Mouse (Mus musculus) myocyte (in vitro differentiated cells): Measurements from ENCODE around the gene Alpk1. TPM values are rescaled to one million over a fixed set of nuclear protein-coding genes. Genes with fewer than 3 reads are reported as not detected.

Experiments used
- H3K27me3 ChIP-seq: one replicate; pipeline ENCODE4 v1.6.1; 2011; ENCODE audit not compliant: control insufficient read depth, insufficient read depth, insufficient read length
- H3K36me3 ChIP-seq: one replicate; pipeline ENCODE4 v1.6.1; 2011; ENCODE audit not compliant: control insufficient read depth, insufficient read depth
- H3K4me2 ChIP-seq: one replicate; pipeline ENCODE4 v1.6.1; 2011; ENCODE audit warnings: low read depth, control low read depth
- H3K4me3 ChIP-seq: one replicate; pipeline ENCODE4 v1.5.1; 2011; ENCODE audit warnings: mild to moderate bottlenecking, control low read depth, moderate library complexity
- H3K79me2 ChIP-seq: one replicate; pipeline ENCODE4 v1.6.1; 2011; ENCODE audit not compliant: control insufficient read depth, insufficient read depth
- H3ac ChIP-seq: one replicate; pipeline ENCODE4 v1.6.1; 2011; ENCODE audit not compliant: control insufficient read depth, insufficient read length
- CEBPB ChIP-seq: IDR thresholded peaks from 2 replicates; pipeline ENCODE4 v1.6.1; 2011; ENCODE audit warnings: mild to moderate bottlenecking, moderate library complexity; ENCODE audit not compliant: poor library complexity, insufficient read depth, severe bottlenecking
- E2F4 ChIP-seq: IDR thresholded peaks from one replicate; pipeline ENCODE4 v1.6.1; 2011; ENCODE audit warnings: mild to moderate bottlenecking, control low read depth, moderate library complexity; ENCODE audit not compliant: insufficient read depth
- MAX ChIP-seq: IDR thresholded peaks from one replicate; pipeline ENCODE4 v1.6.1; 2011; ENCODE audit warnings: low read depth, mild to moderate bottlenecking, control low read depth
- MYOD1 ChIP-seq, 3 experiments: IDR thresholded peaks; one replicate each; pipeline ENCODE4 v1.6.1; 2011; ENCODE audit warnings: control low read depth in 2 of 3, low read depth in 2 of 3, mild to moderate bottlenecking in 2 of 3, moderate library complexity in 1 of 3; ENCODE audit not compliant: insufficient read length in 2 of 3, control insufficient read depth in 1 of 3
- MYOG ChIP-seq, 3 experiments: IDR thresholded peaks; one replicate each; pipeline ENCODE4 v1.6.1; 2011; ENCODE audit warnings: control low read depth in 2 of 3, low read depth in 2 of 3, mild to moderate bottlenecking in 2 of 3; ENCODE audit not compliant: insufficient read length in 2 of 3, control insufficient read depth in 1 of 3, insufficient read depth in 1 of 3
- POLR2A ChIP-seq: IDR thresholded peaks from one replicate; pipeline ENCODE4 v1.6.1; 2011; ENCODE audit warnings: low read depth, mild to moderate bottlenecking, control low read depth, moderate library complexity; ENCODE audit not compliant: insufficient read length
- POLR2AphosphoS2 ChIP-seq: IDR thresholded peaks from one replicate; pipeline ENCODE4 v1.6.1; 2011; ENCODE audit warnings: low read depth, control low read depth; ENCODE audit not compliant: insufficient read length
- REST ChIP-seq: IDR thresholded peaks from one replicate; pipeline ENCODE4 v1.6.1; 2011; ENCODE audit warnings: mild to moderate bottlenecking, control low read depth, moderate library complexity; ENCODE audit not compliant: insufficient read depth, insufficient read length
- SRF ChIP-seq: IDR thresholded peaks from one replicate; pipeline ENCODE4 v1.6.1; 2011; ENCODE audit warnings: low read depth; ENCODE audit not compliant: control insufficient read depth, insufficient read length
- TCF12 ChIP-seq: IDR thresholded peaks from one replicate; pipeline ENCODE4 v1.6.1; 2011; ENCODE audit warnings: mild to moderate bottlenecking, control low read depth; ENCODE audit not compliant: poor library complexity, insufficient read depth, severe bottlenecking
- TCF3 ChIP-seq: IDR thresholded peaks from one replicate; pipeline ENCODE4 v1.6.1; 2011; ENCODE audit warnings: low read depth, control low read depth; ENCODE audit not compliant: insufficient read length
- USF1 ChIP-seq: IDR thresholded peaks from one replicate; pipeline ENCODE4 v1.6.1; 2011; ENCODE audit warnings: low read depth, mild to moderate bottlenecking, control low read depth, moderate library complexity
- polyA plus RNA-seq: library from polyadenylated mRNA; unstranded; fragments of >200 nt; fragmentation: generic; extraction: Trizol; gene quantifications from one replicate; pipeline ENCODE4 v1.2.1, GENCODE M21; 2012; ENCODE audit warnings: missing spikeins

Alpk1 gene
- polyA plus RNA-seq, 1 experiment: 1.8 TPM

GRCm38 (mm10) chr3:127801162-127801561 lies 20.8 kb upstream of the Alpk1 start:
- Histone ChIP-seq H3K79me2 (no peaks in the 10 kb centered on the region), H3K4me3 (no peak overlapping the region), H3K36me3 (no peaks in the 10 kb centered on the region), H3K4me2 (no peak overlapping the region), H3ac (no peak overlapping the region), H3K27me3 (no peaks in the 10 kb centered on the region)
- TF ChIP-seq CEBPB: no peak
- TF ChIP-seq MYOD1 (IDR thresholded peaks at IDR 0.05; ENCODE audit: control insufficient read depth in 1 of 3, insufficient read length in 2 of 3, low read depth in 2 of 3): peak in 2 of 3 experiments; percentile 18 to 29
- peak in 1 of 3 experiments; percentile 55 for TF ChIP-seq MYOG (IDR thresholded peaks at IDR 0.05; ENCODE audit: control insufficient read depth in 1 of 3, insufficient read depth in 1 of 3, insufficient read length in 2 of 3, low read depth in 2 of 3)

GRCm38 (mm10) chr3:127796271-127796670 lies 15.9 kb upstream of the Alpk1 start:
- Histone ChIP-seq H3K79me2 (no peaks in the 10 kb centered on the region), H3K36me3 (no peaks in the 10 kb centered on the region), H3K4me3 (no peak overlapping the region), H3K27me3 (no peaks in the 10 kb centered on the region), H3ac (no peak overlapping the region), H3K4me2 (no peak overlapping the region)
- TF ChIP-seq MAX (no peak), TCF12 (no peak), TCF3 (no peak), MYOG (IDR thresholded peaks at IDR 0.05; ENCODE audit: control insufficient read depth in 1 of 3, insufficient read depth in 1 of 3, insufficient read length in 2 of 3, low read depth in 2 of 3) (no peak), REST (no peak)

- Histone ChIP-seq H3K36me3 (no peaks in the 10 kb centered on the region), H3K4me2 (no peak overlapping the region), H3K27me3 (no peaks in the 10 kb centered on the region), H3ac (no peak overlapping the region), H3K4me3 (no peak overlapping the region), H3K79me2 (no peaks in the 10 kb centered on the region)
- no peak for TF ChIP-seq MAX
- TF ChIP-seq E2F4: no peak
- TF ChIP-seq MYOG (IDR thresholded peaks at IDR 0.05; ENCODE audit: control insufficient read depth in 1 of 3, insufficient read depth in 1 of 3, insufficient read length in 2 of 3, low read depth in 2 of 3): no peak
- TF ChIP-seq CEBPB: no peak
- no peak for TF ChIP-seq TCF3
- TF ChIP-seq USF1: no peak
- no peak for TF ChIP-seq TCF12
- no peak for TF ChIP-seq POLR2AphosphoS2
- no peak for TF ChIP-seq REST
- TF ChIP-seq MYOD1 (IDR thresholded peaks at IDR 0.05; ENCODE audit: control insufficient read depth in 1 of 3, insufficient read length in 2 of 3, low read depth in 2 of 3): no peak
- no peak for TF ChIP-seq POLR2A
- no peak for TF ChIP-seq SRF
These were observed 15.4 kb upstream of the Alpk1 start for GRCm38 (mm10) chr3:127795762-127796161.

- Histone ChIP-seq H3K4me2 (no peak overlapping the region), H3K36me3 (no peaks in the 10 kb centered on the region), H3ac (no peak overlapping the region), H3K79me2 (no peaks in the 10 kb centered on the region), H3K4me3 (no peak overlapping the region), H3K27me3 (no peaks in the 10 kb centered on the region)
- TF ChIP-seq TCF3 (no peak), CEBPB (no peak), POLR2AphosphoS2 (no peak), MYOG (IDR thresholded peaks at IDR 0.05; ENCODE audit: control insufficient read depth in 1 of 3, insufficient read depth in 1 of 3, insufficient read length in 2 of 3, low read depth in 2 of 3) (no peak), SRF (no peak), POLR2A (no peak), MYOD1 (IDR thresholded peaks at IDR 0.05; ENCODE audit: control insufficient read depth in 1 of 3, insufficient read length in 2 of 3, low read depth in 2 of 3) (no peak), MAX (no peak), USF1 (no peak), TCF12 (no peak), REST (no peak), E2F4 (no peak)
These were observed 12.7 kb upstream of the Alpk1 start for GRCm38 (mm10) chr3:127793022-127793421.

GRCm38 (mm10) chr3:127791595-127792561 lies 11.6 kb upstream of the Alpk1 start:
- Histone ChIP-seq H3K4me3 (no peak overlapping the region), H3K36me3 (no peaks in the 10 kb centered on the region)

More at GRCm38 (mm10) chr3:127791595-127792561, 11.6 kb upstream of the Alpk1 start:
- no peak overlapping the region for H3ac ChIP-seq
- H3K27me3 ChIP-seq: no peaks in the 10 kb centered on the region
- no peak for TF ChIP-seq MYOD1 (IDR thresholded peaks at IDR 0.05; ENCODE audit: control insufficient read depth in 1 of 3, insufficient read length in 2 of 3, low read depth in 2 of 3)
- no peak for TF ChIP-seq MYOG (IDR thresholded peaks at IDR 0.05; ENCODE audit: control insufficient read depth in 1 of 3, insufficient read depth in 1 of 3, insufficient read length in 2 of 3, low read depth in 2 of 3)
- no peak for TF ChIP-seq POLR2AphosphoS2
- no peak for TF ChIP-seq POLR2A
- TF ChIP-seq CEBPB: no peak
- TF ChIP-seq SRF: no peak
- no peak for TF ChIP-seq TCF12
- no peak for TF ChIP-seq TCF3
- no peak for TF ChIP-seq REST
- no peak for TF ChIP-seq MAX
- TF ChIP-seq E2F4: no peak
- TF ChIP-seq USF1: no peak
- no peaks in the 10 kb centered on the region for H3K79me2 ChIP-seq
- no peak overlapping the region for H3K4me2 ChIP-seq
